Mouse (Mus musculus) macrophage (primary cell): ENCODE data around the gene Maml3. TPM values are rescaled to one million over a fixed set of nuclear protein-coding genes. Genes with fewer than 3 reads are reported as not detected.

Experiments
- H3K27ac ChIP-seq: fragments of 350-480 bp; formaldehyde crosslinking; 2 replicates; pipeline ENCODE4 v1.9.0; 2021
- H3K36me3 ChIP-seq: fragments of 350-480 bp; formaldehyde crosslinking; 2 replicates; pipeline ENCODE4 v1.9.0; 2021; ENCODE audit errors: inconsistent target
- H3K4me3 ChIP-seq: fragments of 350-480 bp; formaldehyde crosslinking; 2 replicates; pipeline ENCODE4 v1.9.0; 2021; ENCODE audit errors: inconsistent target
- H3K79me2 ChIP-seq: fragments of 350-480 bp; formaldehyde crosslinking; 2 replicates; pipeline ENCODE4 v1.9.0; 2021; ENCODE audit errors: inconsistent target
- WGBS: methylation state at CpG from one replicate; pipeline ENCODE4 v1.1.7; 2026; ENCODE audit warnings: inconsistent platforms; ENCODE audit not compliant: missing documents; 5-methylcytosine and 5-hydroxymethylcytosine counted together
- polyA plus RNA-seq: library from polyadenylated mRNA; stranded (reverse); fragments of 250-400 nt; gene quantifications from 3 replicates; pipeline ENCODE4 v1.2.4, GENCODE M21; 2018; ENCODE audit warnings: inconsistent platforms

Gene Maml3
- polyA plus RNA-seq, 1 experiment from 2014 or later = 0.72 TPM

DNA sequence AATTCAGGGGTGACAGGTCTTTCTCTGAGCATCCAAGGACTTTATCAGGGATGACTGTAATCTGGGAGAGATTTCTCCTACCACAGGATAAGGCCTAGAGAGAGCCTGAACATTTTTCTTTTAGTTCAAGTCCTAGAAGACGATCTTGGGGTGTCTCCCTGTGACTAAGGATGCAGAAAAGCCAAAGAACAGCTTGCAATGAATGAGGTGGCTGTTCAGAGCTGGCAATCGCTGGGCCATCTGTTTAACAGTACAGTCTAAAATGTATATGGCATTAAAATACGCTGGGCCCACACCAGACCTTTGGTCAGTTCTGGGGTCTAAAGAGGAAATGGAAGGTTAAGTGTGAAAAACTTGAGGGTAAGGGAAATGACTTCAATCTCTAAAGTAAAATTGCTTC lies 377.4 kb downstream of the Maml3 start:
- Histone ChIP-seq H3K4me3 (no peak overlapping the region), H3K27ac (no peak overlapping the region), H3K79me2 (no peaks in the 10 kb centered on the region), H3K36me3 (no peaks in the 10 kb centered on the region)
- 38% methylated on average over 3 of the region's 3 CpGs for WGBS

- H3K36me3 ChIP-seq = no peaks in the 10 kb centered on the region
- H3K4me3 ChIP-seq = no peak overlapping the region
- no peak overlapping the region for H3K27ac ChIP-seq
- no peaks in the 10 kb centered on the region for H3K79me2 ChIP-seq
- WGBS = 69% methylated on average over 6 of the region's 6 CpGs
These were observed 378.6 kb downstream of the Maml3 start for GRCm38 (mm10) chr3:51726257-51726656.

GRCm38 (mm10) chr3:51719982-51720381 lies 384.9 kb downstream of the Maml3 start:
- no peaks in the 10 kb centered on the region for H3K36me3 ChIP-seq
- no peak overlapping the region for H3K4me3 ChIP-seq
- H3K79me2 ChIP-seq = no peaks in the 10 kb centered on the region
- H3K27ac ChIP-seq = no peak overlapping the region
- 60% methylated on average over 1 of the region's 1 CpGs for WGBS

- H3K36me3 ChIP-seq = no peaks in the 10 kb centered on the region
- no peaks in the 10 kb centered on the region for H3K79me2 ChIP-seq
- H3K4me3 ChIP-seq = no peak overlapping the region
- no peak overlapping the region for H3K27ac ChIP-seq
- 71% methylated on average over 3 of the region's 3 CpGs for WGBS
These were observed 385.5 kb downstream of the Maml3 start for GRCm38 (mm10) chr3:51719373-51719772.

- WGBS = 79% methylated on average over 4 of the region's 4 CpGs
These were observed 387.0 kb downstream of the Maml3 start for GRCm38 (mm10) chr3:51717909-51718308.

DNA sequence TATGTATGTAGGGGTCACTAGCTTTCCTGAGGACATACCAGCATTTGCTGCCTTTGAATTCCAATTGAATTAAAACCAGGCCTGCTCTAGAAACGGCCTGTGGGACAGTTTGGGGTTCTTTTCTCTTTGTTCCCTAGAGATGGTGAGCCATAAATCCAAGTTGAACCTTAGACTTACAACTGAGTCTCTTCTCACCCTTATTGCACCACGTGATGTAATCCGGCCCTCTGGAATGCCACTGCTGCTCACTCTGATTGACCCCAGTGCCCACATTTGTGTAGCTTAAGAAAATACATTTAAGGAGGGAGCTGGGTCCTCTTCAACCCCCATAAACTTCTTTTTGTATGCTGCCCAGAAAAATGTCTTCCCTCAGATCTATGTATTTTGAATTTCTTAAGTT lies 387.4 kb downstream of the Maml3 start:
- H3K36me3 ChIP-seq = no peaks in the 10 kb centered on the region
- 93% methylated on average over 3 of the region's 3 CpGs for WGBS
- H3K4me3 ChIP-seq = no peak overlapping the region
- H3K27ac ChIP-seq = no peak overlapping the region
- H3K79me2 ChIP-seq = no peaks in the 10 kb centered on the region

More at GRCm38 (mm10) chr3:51717909-51718308, 387.0 kb downstream of the Maml3 start:
- H3K79me2 ChIP-seq = no peaks in the 10 kb centered on the region
- H3K27ac ChIP-seq = no peak overlapping the region
- no peak overlapping the region for H3K4me3 ChIP-seq
- no peaks in the 10 kb centered on the region for H3K36me3 ChIP-seq

DNA sequence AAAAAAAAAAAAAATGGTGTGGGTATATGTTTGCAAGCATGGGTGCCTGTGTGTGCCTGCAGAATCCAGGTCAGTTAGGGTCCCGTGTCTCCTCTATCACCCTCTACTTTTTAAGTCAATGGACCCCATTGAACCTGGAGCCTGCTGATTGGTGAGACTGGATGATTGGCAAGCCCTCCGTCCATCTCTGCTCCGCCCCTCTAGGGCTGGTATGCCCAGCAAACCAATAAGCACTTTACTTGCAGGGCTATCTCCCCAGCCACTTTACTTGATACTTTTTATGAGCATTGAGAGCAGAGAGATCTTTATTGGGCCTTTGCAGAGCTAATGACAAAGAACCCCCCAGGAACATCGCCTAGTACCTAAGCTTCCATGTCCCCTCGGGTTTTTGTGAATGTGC lies 390.4 kb downstream of the Maml3 start:
- 87% methylated on average over 5 of the region's 5 CpGs for WGBS
- no peaks in the 10 kb centered on the region for H3K79me2 ChIP-seq
- no peak overlapping the region for H3K4me3 ChIP-seq
- H3K36me3 ChIP-seq = no peaks in the 10 kb centered on the region
- no peak overlapping the region for H3K27ac ChIP-seq

- 93% methylated on average over 8 of the region's 8 CpGs for WGBS
- no peak overlapping the region for H3K4me3 ChIP-seq
- no peaks in the 10 kb centered on the region for H3K79me2 ChIP-seq
- H3K36me3 ChIP-seq = no peaks in the 10 kb centered on the region
- no peak overlapping the region for H3K27ac ChIP-seq
These were observed 391.6 kb downstream of the Maml3 start for GRCm38 (mm10) chr3:51713233-51713632.

GRCm38 (mm10) chr3:51712382-51712781 lies 392.5 kb downstream of the Maml3 start:
- Histone ChIP-seq H3K79me2 (no peaks in the 10 kb centered on the region), H3K36me3 (no peaks in the 10 kb centered on the region), H3K27ac (no peak overlapping the region), H3K4me3 (no peak overlapping the region)
- 35% methylated on average over 3 of the region's 3 CpGs for WGBS

DNA sequence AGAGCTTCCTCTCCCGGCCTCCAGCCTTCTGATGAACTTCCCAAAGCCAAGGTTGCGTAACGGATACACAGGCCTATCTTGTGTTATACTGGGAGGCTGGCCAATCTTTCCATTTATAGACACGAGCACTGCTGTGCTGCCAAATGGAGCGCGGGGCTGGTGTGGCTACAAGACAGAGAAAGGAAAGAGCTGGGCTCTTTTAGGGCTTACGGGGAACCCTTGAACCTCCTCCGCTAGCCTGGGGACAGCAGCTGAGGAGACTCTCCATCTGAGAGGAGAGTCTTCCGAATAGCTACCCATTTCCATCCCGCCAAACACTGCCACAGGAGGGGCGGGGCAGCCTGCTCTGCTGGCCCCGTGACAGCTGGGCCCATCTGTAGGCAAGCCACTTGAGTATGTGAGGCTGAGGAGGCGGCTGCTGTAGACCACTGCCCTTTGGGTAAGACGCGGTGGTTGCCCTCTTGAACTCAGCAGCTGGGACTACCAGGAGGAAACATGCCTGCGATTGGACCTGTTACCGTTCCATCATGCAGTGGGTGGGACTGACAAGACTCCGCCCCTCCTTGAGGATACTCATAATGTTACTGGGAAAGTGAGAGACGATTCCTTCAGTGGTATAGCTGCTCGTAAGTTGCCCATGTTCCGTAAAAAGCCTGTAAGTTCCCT lies 396.0 kb downstream of the Maml3 start:
- H3K27ac ChIP-seq = peak overlapping the region; percentile 48
- WGBS = 64% methylated on average over 21 of the region's 21 CpGs
- no peaks in the 10 kb centered on the region for H3K36me3 ChIP-seq
- no peak overlapping the region for H3K4me3 ChIP-seq
- H3K79me2 ChIP-seq = no peaks in the 10 kb centered on the region

GRCm38 (mm10) chr3:51708375-51708745 lies 396.5 kb downstream of the Maml3 start:
- Histone ChIP-seq H3K27ac (no peak overlapping the region; the same call in 1 of the 2 replicates), H3K4me3 (no peak overlapping the region), H3K79me2 (no peaks in the 10 kb centered on the region), H3K36me3 (no peaks in the 10 kb centered on the region)
- 100% methylated on average over 1 of the region's 1 CpGs for WGBS

DNA sequence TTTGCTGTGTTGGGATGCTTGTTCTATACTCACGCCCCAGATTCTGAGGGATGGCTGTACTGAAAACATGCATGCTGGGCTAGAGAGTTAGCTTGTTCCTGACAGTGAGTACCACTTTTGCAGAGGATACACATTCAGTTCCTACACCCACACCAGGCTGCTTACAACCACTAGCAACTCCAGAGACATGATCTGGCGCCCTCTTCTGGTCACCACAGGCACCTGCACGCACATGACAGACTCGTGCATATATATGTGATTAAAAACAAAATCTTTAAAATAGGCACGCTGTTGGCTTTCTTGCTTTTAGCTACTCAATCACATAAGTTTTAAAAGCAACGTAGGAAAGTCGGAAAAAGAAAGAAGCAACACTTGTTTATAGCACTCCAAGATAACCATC lies 399.7 kb downstream of the Maml3 start:
- Histone ChIP-seq H3K79me2 (no peaks in the 10 kb centered on the region), H3K36me3 (no peaks in the 10 kb centered on the region), H3K27ac (no peak overlapping the region), H3K4me3 (no peak overlapping the region)
- WGBS = 97% methylated on average over 7 of the region's 7 CpGs

- Histone ChIP-seq H3K79me2 (no peaks in the 10 kb centered on the region), H3K27ac (no peak overlapping the region), H3K4me3 (no peak overlapping the region), H3K36me3 (no peaks in the 10 kb centered on the region)
- 92% methylated on average over 8 of the region's 8 CpGs for WGBS
These were observed 401.4 kb downstream of the Maml3 start for GRCm38 (mm10) chr3:51703478-51703877.

DNA sequence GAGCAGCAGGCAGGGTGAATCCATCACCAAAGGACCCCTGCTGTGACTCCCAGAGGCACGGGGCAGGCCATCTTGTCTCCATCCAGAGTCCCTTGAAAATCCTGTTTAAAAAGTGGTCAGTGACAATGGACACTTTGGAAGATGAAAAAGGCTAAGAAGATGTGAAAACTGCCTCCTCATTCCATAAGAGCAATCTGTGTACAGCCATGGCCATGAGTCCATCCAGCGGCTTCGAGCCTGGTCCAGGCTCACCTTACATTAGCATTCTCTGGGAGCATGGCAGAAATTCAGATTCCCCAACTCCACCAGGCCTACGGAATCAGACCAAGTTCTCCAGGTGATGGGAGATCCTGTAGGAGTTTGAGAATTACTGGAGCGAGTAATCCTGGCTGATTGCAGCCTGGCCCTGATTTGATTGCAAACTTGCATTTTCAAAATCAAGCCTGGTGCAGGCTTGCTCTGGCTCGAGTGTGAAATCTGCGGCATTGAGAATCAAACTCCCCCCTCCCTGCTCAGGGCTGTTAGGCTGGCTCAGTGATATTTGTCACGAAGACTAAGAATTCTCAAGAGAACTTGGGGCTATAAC lies 402.1 kb downstream of the Maml3 start:
- Histone ChIP-seq H3K79me2 (no peaks in the 10 kb centered on the region), H3K36me3 (no peaks in the 10 kb centered on the region), H3K27ac (no peak overlapping the region), H3K4me3 (no peak overlapping the region)
- over 99% methylated on average over 8 of the region's 8 CpGs for WGBS

GRCm38 (mm10) chr3:51701950-51702349 lies 402.9 kb downstream of the Maml3 start:
- no peak overlapping the region for H3K4me3 ChIP-seq
- no peaks in the 10 kb centered on the region for H3K79me2 ChIP-seq
- no peak overlapping the region for H3K27ac ChIP-seq
- no peaks in the 10 kb centered on the region for H3K36me3 ChIP-seq
- 43% methylated on average over 11 of the region's 13 CpGs for WGBS
